Mouse (Mus musculus) heart, postnatal 36 days (tissue): Measurements from ENCODE around the gene Slc35e3. TPM values are rescaled to one million over a fixed set of nuclear protein-coding genes. Genes with fewer than 3 reads are reported as not detected.

Source experiments
- DNase-seq, 2 experiments: peaks; one replicate each; pipeline ENCODE4 v3.0.0; 2021 to 2022
- intact Hi-C: fragments of 180-260 bp; cut with DNase I; formaldehyde crosslinking; loops from one replicate; pipeline ENCODE4 v1.15.1; 2025
- total RNA-seq, 2 experiments: library from RNA; stranded (reverse); gene quantifications; 2 replicates each; pipeline ENCODE4 v1.2.3; 2021

Slc35e3 gene
- total RNA-seq, 2 experiments from 2014 or later: 6.4 to 8.8 TPM

DNA sequence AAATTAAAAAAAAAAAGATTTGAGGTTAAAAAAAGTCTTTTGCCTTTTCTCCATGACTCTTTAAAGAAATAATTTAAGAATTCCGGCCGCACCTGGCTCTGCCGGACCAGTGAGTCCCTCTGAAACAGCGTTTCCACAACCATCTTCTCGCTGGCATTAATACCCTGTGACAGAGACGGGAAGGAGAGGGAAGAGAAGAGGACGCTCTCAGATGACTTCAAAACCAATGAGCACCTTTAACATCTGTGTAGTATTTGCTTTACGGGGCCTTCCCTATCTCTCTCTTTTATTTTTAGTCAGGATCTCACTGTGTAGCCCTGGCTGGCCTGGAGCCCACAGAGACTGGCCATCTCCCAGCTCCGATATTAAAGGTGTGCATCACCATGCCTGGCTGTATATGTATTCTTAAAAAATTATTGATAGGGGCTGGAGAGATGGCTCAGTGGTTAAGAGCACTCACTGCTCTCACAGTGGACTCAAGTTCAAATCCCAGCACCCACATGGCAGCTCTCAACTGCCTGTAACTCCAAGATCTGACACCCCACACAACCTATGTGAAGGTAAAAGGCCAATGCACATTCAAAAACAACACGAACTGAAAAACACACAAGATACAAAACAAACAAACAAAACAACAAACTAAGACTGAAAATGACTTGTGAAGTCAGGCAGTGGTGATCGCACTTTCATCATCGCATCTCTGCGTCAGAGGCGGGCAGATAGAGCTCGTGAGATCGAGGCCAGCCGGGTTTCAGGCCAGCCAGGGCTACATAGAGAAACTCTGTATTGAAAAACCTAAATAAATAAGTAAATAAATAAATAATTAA is 31.5 kb upstream of the Slc35e3 start:
- no peak for DNase-seq
- intact Hi-C loops: no loop called here

GRCm38 (mm10) chr10:117777103-117777470 is 30.9 kb upstream of the Slc35e3 start:
- DNase-seq: no peak
- intact Hi-C loops: no loop called here

DNA sequence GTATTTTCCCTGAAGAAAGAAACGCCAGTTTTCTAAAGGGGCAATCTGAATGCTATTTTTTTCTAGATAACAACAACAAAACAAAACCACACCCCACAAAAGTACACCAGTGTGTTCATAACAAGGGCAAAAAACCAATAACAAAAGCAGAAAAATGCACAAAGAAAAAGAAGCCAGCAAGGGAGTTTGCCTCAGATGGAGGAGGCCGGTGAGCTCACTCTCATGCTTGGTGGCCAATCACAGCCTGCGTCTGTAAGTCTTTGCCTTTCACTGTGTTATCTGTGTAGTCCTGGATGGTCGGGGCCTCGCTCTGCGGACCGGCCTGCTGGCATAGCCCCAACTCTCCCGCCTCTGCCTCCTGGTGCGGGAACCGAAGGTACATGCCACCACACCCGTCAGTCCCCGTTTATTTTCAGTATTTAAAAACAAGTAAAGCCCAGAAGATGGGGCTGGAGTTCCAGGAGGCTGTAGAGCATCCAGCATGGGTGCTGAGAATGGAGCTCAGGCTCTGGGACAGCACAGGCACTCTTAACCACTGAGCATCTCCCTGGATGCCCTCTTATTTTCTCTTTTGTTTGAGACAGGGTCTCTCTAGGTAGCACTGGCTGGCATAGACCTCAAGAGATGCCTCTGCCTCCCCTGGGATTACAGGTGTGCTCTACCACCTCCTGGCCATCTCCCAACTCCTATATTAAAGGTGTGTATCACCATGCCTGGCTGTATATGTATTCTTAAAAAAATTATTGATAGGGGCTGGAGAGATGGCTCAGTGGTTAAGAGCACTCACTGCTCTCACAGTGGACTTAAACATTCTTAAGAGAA is 30.3 kb upstream of the Slc35e3 start:
- intact Hi-C loops: no loop called here
- no peak for DNase-seq

- intact Hi-C loops: no loop called here
Observed at GRCm38 (mm10) chr10:117775401-117776144, 29.4 kb upstream of the Slc35e3 start.

DNA sequence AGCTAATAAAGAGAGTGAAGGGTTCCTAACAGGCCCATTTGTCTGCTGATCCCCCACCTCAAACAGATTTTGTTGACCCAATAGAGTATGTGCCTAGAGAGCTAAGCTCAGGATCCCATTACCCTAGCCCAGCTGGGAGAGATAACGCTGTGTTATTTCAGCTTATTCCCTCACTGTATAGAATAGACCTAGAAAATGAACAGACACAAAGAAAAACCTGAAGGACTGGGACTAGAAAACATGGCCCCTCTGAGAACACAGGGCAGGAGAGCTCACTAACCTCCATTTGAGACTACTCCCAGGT is 28.6 kb upstream of the Slc35e3 start:
- intact Hi-C loops: no loop called here
- no peak for DNase-seq

More at GRCm38 (mm10) chr10:117775401-117776144, 29.4 kb upstream of the Slc35e3 start:
- no peak for DNase-seq

- DNase-seq: no peak
- intact Hi-C loops: no loop called here
Observed at GRCm38 (mm10) chr10:117774011-117774816, 28.0 kb upstream of the Slc35e3 start.

GRCm38 (mm10) chr10:117773106-117773720 is 27.0 kb upstream of the Slc35e3 start:
- no peak for DNase-seq
- intact Hi-C loops: no loop called here

GRCm38 (mm10) chr10:117772364-117773105 is 26.4 kb upstream of the Slc35e3 start:
- intact Hi-C loops: no loop called here
- DNase-seq: no peak

- intact Hi-C loops: no loop called here
- no peak for DNase-seq
Observed at GRCm38 (mm10) chr10:117771131-117771510, 25.0 kb upstream of the Slc35e3 start.

DNA sequence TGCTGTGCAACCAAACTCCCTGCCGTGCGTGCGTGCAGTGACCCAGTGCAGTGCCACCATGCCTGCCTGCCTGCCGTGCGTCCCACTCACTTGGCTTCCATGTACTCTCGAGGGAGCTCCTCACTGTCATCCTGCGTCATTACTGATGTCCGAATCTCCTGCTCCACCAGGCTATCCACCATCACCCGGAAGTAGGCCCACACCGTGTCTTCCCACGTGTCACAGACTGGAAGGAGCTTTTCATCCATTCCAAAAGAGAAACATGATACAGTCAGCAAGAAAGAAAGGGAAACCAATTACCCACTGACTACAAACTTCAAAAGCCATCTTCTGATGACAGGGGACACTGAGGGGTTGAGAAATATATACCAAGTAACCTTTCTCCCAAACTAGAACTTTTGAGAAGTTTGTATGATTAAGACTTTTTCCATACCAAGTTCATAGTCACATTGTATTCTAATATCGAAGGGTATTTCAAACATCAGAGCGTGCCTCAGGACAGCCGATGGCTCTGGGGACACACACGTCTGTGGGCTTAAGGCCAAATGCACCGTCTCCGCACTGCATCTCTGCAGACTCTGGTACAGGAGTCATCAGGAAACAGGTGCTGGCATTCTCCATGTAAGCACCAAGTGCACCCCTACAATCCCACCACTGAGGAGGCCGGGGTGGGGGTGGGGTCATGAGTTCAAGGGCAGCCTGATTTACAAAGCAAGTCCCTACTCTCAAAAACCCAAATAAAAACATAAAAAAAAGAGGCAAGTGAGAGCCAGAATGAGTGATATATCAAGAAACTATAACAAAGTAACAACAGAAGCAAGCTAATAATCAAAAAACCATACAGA is 24.3 kb upstream of the Slc35e3 start:
- DNase-seq: no peak
- intact Hi-C loops: no loop called here

DNA sequence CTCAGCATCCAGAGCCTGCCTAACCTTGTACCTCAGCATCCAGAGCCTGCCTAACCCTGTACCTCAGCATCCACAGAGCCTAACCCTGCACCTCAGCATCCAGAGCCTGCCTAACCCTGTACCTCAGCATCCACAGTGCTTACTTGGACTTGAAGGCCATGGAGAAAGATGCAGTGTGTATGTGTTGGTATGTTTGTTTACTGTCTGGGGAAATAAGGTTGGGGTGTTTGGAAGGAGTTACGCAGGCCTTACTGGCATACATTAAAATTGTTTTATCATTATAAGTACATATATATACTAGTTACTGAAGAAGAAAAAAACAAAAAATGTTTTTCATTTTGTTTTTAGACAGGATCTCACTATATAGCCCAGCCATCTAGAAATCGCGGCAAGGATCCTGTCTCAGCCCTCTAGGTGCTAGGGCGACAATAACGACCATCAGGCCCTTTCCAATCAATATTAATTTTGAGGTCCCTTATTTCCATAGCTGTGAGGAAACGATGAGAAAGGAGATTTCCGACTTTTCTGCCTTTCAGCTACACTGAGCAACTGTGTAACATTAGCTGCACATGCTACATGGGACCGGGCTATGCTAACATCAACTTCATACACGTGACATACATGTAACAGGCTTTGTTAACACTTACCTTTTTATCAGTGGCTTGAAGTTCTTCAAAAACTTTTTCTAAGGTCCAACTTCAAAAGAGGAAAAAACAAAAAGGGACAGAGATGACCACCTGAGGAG is 23.5 kb upstream of the Slc35e3 start:
- no peak for DNase-seq
- intact Hi-C loops: no loop called here

DNA sequence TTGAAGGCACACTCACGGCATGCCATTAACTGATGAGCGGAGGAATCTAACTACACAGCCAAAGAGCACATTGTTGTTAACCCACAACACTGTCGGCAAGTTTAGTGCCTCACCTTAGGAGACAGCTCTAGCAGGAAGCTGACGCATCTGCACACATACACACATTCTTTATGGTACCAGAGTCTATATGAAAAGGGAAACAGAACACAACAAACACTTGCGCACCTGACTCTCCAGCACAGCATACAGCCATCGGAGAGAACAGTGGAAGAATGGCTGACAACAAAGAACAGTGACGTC is 21.9 kb upstream of the Slc35e3 start:
- intact Hi-C loops: no loop called here
- DNase-seq: no peak

- intact Hi-C loops: no loop called here
- DNase-seq: no peak
Observed at GRCm38 (mm10) chr10:117767286-117768140, 21.3 kb upstream of the Slc35e3 start.

DNA sequence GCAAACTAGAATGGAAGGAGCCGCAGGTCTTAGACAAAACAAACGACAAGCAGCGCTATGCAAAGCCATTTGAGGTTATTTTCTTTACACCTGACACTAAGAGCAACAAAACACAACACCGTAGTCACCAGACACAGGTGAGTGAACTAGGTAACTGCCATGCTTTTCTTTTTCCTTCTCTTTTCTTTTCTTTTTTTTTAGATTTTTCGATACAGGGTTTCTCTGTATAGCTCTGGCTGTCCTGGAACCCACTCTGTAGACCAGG is 20.7 kb upstream of the Slc35e3 start:
- intact Hi-C loops: no loop called here
- DNase-seq: no peak

DNA sequence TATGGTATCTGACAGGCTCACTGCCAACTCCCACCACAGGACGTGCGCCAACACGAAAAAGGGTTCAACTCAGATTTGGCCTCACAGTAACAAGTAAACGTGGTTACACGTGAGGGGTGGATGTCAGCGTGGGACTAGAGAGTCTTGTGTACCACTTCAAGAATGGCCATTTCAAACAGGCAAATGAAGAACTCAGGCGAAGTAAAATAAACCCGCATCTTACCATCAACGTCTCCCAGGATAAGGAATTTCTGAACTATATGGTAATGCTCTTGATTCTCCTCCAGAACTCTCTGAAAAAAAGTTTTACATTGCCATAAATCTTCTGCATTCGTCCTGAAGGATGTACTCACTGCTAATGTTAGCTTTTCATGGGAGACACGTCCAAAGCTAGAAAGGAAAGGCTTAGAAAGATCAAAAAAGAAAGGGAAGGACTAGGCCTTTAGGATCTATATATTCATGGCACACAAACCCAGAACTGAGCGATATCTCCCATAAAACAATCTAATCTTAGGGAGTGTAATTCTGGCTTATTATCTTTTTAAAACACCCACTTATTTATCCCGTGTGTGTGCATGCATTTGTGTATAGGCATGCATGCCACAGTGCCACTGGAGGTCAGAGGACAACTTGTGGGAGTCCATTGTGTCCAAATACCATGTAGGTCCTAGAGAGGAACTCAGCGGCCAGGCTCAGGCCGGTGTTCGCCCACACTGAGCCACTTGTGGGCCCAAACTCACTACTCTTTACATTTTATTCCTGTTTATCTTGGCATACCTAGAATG is 20.1 kb upstream of the Slc35e3 start:
- intact Hi-C loops: no loop called here
- DNase-seq: no peak

- no peak for DNase-seq
- intact Hi-C loops: no loop called here
Observed at GRCm38 (mm10) chr10:117765116-117765894, 19.1 kb upstream of the Slc35e3 start.
